Mouse (Mus musculus) liver, adult 2 months (tissue): ENCODE measurements around the gene Ing4. TPM values are rescaled to one million over a fixed set of nuclear protein-coding genes. Genes with fewer than 3 reads are reported as not detected.

ENCODE experiments used
- DNase-seq: peaks from one replicate; pipeline ENCODE4 v3.0.0-alpha.2; 2011; ENCODE audit warnings: low read depth, low spot score; ENCODE audit errors: extremely low read depth
- H3K27ac ChIP-seq: fragments of 200-500 bp; replicated peaks from 2 replicates; pipeline ENCODE4 v1.5.1; 2012; ENCODE audit warnings: low read depth, mild to moderate bottlenecking, control low read depth, inconsistent platforms, low read length; ENCODE audit not compliant: insufficient read depth
- H3K27me3 ChIP-seq: fragments of 200-500 bp; 2 replicates; pipeline ENCODE4 v1.6.1; 2012; ENCODE audit warnings: mild to moderate bottlenecking, moderate library complexity, low read length, inconsistent platforms; ENCODE audit not compliant: control insufficient read depth, insufficient read depth
- H3K36me3 ChIP-seq: fragments of 200-500 bp; 2 replicates; pipeline ENCODE4 v1.6.1; 2012; ENCODE audit warnings: low read length, inconsistent platforms; ENCODE audit not compliant: control insufficient read depth, insufficient read depth
- H3K4me1 ChIP-seq: fragments of 200-500 bp; 2 replicates; pipeline ENCODE4 v1.6.1; 2011; ENCODE audit warnings: low read length; ENCODE audit not compliant: control insufficient read depth, insufficient read depth
- H3K4me3 ChIP-seq: fragments of 200-500 bp; 2 replicates; pipeline ENCODE4 v1.5.1; 2011; ENCODE audit warnings: low read depth, mild to moderate bottlenecking, control low read depth, low read length, moderate library complexity; ENCODE audit not compliant: insufficient read depth
- H3K79me2 ChIP-seq: fragments of 200-500 bp; 2 replicates; pipeline ENCODE4 v1.6.1; 2012; ENCODE audit warnings: inconsistent platforms, mild to moderate bottlenecking, low read length, moderate library complexity; ENCODE audit not compliant: control insufficient read depth, insufficient read depth
- H3K9ac ChIP-seq: fragments of 200-500 bp; 2 replicates; pipeline ENCODE4 v1.6.1; 2012; ENCODE audit warnings: low read depth, mild to moderate bottlenecking, control low read depth, inconsistent platforms, low read length
- CTCF ChIP-seq: fragments of 200-500 bp; IDR thresholded peaks from 2 replicates; pipeline ENCODE4 v1.5.1; 2011; ENCODE audit warnings: low read depth, low read length, control low read depth
- POLR2A ChIP-seq: fragments of 200-500 bp; IDR thresholded peaks from 2 replicates; pipeline ENCODE4 v1.6.1; 2011; ENCODE audit warnings: low read length, control low read depth; ENCODE audit not compliant: insufficient read depth; ENCODE audit errors: extremely low read depth
- WGBS: fragments of 180-500 bp; shearing (Covaris S2); methylation state at CpG from one replicate; pipeline ENCODE4 v1.1.7; 2018; 5-methylcytosine and 5-hydroxymethylcytosine counted together
- polyA plus RNA-seq: library from polyadenylated mRNA; depleted of rRNA; stranded (reverse); fragments of >200 nt; gene quantifications from 2 replicates; pipeline ENCODE4 v1.2.3, GENCODE M21; 2012; rRNA removed
- total RNA-seq: library from RNA; depleted of rRNA; stranded (reverse); fragments of >200 nt; gene quantifications from 2 replicates; pipeline ENCODE4 v1.2.3, GENCODE M21; 2014; rRNA removed

Gene Ing4
- total and polyA plus RNA-seq, 2 experiments: 16.3 to 27.0 TPM

DNA sequence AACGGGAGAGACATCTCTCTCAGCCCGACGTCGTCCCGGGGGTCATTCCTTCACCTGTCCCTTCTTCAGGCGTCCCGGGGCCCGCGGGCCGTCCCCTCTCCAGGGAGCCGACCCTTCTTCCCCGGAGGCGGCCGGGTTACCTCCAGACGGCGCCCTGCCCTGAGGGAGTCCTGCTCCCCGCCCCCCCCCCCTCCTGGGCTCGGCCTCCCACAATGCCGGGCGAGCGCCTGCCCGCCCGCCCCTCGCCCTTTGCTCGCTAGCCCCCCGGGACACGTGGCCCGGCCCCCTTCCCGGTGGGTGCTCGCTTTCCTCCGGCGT is 56.7 kb downstream of the Ing4 start:
- H3K36me3 ChIP-seq: peaks cover 7% of the 10 kb centered on the region
- TF ChIP-seq CTCF (no peak), POLR2A (no peak)
- H3K27me3 ChIP-seq: no peaks in the 10 kb centered on the region
- H3K4me1 ChIP-seq: peaks cover 14% of the 10 kb centered on the region
- WGBS: 2% methylated on average over 28 of the region's 32 CpGs
- H3K9ac ChIP-seq: peak overlapping the region; percentile 88
- no peak for DNase-seq
- H3K27ac ChIP-seq: peak overlapping the region; percentile 82
- peak overlapping the region; percentile 100 for H3K4me3 ChIP-seq
- H3K79me2 ChIP-seq: peaks cover 15% of the 10 kb centered on the region; the same call in 1 of the 2 replicates

DNA sequence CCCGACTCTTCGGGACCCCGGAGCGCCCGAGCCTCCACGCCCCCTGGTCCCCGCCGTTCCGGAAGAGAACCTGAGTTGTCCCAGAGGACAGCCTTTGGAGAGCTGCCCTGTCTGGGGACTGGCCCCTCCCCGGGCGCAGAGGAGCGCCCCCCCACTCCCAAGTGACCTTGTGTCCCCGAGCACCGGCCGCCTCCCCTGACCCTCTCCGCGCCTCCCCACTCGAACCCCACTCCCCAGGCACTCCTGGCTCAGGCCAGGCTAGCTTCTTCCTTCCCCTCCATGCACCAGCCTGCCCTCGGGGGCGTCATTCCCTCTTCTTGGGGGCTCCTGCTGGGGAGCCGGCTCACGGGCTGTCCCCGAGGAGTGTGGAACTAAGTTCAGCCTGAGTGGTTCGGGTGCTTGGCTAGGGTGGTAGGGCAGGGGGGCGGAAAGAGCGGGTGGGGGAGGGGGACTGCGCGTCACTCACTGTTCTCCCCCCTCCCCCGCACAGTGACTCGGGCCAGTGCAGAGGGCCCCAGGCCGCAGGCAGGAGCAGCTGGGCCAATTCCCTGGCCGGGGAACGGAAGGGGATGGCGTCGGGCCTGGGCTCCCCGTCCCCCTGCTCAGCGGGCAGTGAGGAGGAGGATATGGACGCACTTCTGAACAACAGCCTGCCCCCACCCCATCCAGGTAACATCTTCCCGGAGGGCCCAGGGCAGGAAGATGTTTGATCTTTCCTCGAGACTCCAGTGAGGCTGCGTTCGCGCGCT is 57.2 kb downstream of the Ing4 start:
- H3K27me3 ChIP-seq: no peaks in the 10 kb centered on the region
- peak overlapping the region; percentile 74 for H3K27ac ChIP-seq
- peaks cover 12% of the 10 kb centered on the region for H3K36me3 ChIP-seq
- H3K4me3 ChIP-seq: peak overlapping the region; percentile 100
- peak; percentile 39 for DNase-seq
- no peak for TF ChIP-seq CTCF
- TF ChIP-seq POLR2A: no peak
- peaks cover 14% of the 10 kb centered on the region for H3K4me1 ChIP-seq
- H3K9ac ChIP-seq: peak overlapping the region; percentile 88
- peaks cover 15% of the 10 kb centered on the region; the same call in 1 of the 2 replicates for H3K79me2 ChIP-seq
- WGBS: 2% methylated on average over 39 of the region's 44 CpGs

DNA sequence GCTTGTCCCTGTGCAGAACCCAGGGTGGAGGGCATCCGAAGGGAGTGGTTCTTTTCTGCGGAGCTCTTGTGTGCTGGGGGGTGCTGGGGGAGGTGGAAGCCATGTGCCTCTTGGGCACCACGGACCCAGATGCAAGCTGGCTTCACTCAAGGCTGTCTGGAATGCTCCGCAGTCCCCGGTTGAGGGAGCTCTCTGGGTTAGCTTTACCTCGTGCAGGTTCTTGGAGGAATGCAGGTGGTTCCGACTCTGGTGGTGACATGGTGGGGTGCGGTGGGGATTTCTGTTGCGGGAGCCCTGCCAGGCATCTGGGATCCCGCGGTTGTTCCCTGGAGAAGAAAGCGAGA is 57.8 kb downstream of the Ing4 start:
- Histone ChIP-seq H3K4me3 (peak overlapping the region; percentile 100), H3K4me1 (peaks cover 14% of the 10 kb centered on the region), H3K27me3 (no peaks in the 10 kb centered on the region), H3K27ac (no peak overlapping the region; the same call in 1 of the 2 replicates), H3K36me3 (peaks cover 17% of the 10 kb centered on the region), H3K9ac (peak overlapping the region; percentile 88), H3K79me2 (peaks cover 15% of the 10 kb centered on the region; the same call in 1 of the 2 replicates)
- DNase-seq: no peak
- 5% methylated on average over 12 of the region's 12 CpGs for WGBS
- TF ChIP-seq CTCF (no peak), POLR2A (no peak)

DNA sequence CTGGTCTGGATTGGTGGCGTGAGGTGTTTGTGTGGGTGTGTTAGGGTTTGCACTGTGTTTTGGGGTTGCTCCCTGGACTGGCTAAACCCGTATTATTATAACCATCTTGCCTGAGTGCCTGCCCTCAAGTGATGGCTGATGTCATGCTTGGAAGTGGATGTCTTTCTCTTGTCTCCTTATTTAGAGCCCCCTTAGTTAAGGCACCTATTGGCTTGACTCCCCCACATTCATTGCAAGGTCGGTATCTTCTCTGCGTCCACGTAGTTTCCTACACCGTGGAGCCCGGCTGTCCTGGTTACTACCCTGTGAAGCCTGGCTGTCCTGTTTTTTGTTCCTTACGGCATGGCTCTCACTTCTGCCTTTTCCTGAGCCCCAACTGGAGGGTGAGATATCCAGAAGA is 58.4 kb downstream of the Ing4 start:
- TF ChIP-seq POLR2A (no peak), CTCF (no peak)
- no peak overlapping the region for H3K27ac ChIP-seq
- H3K4me1 ChIP-seq: peaks cover 14% of the 10 kb centered on the region

DNA sequence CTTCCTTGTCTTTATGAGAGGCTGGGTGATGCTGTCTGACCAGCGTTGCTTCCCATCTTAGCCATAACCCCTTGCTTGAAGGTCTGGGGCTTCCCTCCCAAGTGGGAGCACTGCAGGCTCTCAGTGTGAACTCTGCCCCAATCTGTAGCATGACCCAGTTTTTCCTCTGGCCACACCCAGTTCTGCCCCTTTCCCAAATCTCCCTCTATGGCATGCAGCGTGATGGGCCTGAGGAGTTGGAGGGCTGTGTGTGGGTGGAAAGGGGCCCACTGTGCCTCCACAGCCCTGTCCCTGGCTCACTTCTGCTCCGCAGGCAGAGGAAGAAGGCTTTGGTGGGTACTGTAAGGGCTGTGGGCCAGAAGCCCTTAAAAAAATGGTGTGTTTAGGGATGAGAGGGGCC is 59.0 kb downstream of the Ing4 start:
- WGBS: 59% methylated on average over 3 of the region's 3 CpGs
- H3K27ac ChIP-seq: no peak overlapping the region
- no peak overlapping the region for H3K9ac ChIP-seq
- no peak for TF ChIP-seq POLR2A
- TF ChIP-seq CTCF: no peak
- no peaks in the 10 kb centered on the region for H3K27me3 ChIP-seq
- DNase-seq: no peak
- peaks cover 14% of the 10 kb centered on the region for H3K4me1 ChIP-seq
- H3K4me3 ChIP-seq: no peak overlapping the region
- peaks cover 15% of the 10 kb centered on the region; the same call in 1 of the 2 replicates for H3K79me2 ChIP-seq
- H3K36me3 ChIP-seq: peaks cover 22% of the 10 kb centered on the region

More for the DNA sequence above, 58.4 kb downstream of the Ing4 start:
- Histone ChIP-seq H3K79me2 (peaks cover 15% of the 10 kb centered on the region; the same call in 1 of the 2 replicates), H3K36me3 (peaks cover 19% of the 10 kb centered on the region), H3K4me3 (no peak overlapping the region; the same call in 1 of the 2 replicates), H3K27me3 (no peaks in the 10 kb centered on the region), H3K9ac (no peak overlapping the region)
- WGBS: 58% methylated on average over 8 of the region's 8 CpGs
- no peak for DNase-seq

Other genes with a start within 250 kb of the Ing4 start
- gene Spsb2, start 231.1 kb upstream of the Ing4 start, total RNA-seq: 9.9 and 14.1 TPM in 2 replicates
- gene Spsb2, start 231.1 kb upstream of the Ing4 start, polyA plus RNA-seq: 20.1 and 21.6 TPM in 2 replicates
- gene Tpi1, start 225.5 kb upstream of the Ing4 start, total RNA-seq: 422 and 433 TPM in 2 replicates
- 491 and 524 TPM in 2 replicates for gene Tpi1, start 225.5 kb upstream of the Ing4 start, polyA plus RNA-seq
- gene Usp5, start 210.3 kb upstream of the Ing4 start, total RNA-seq: 50.5 and 55.9 TPM in 2 replicates
- 47.9 and 49.3 TPM in 2 replicates for gene Usp5, start 210.3 kb upstream of the Ing4 start, polyA plus RNA-seq
- 1.1 and 3.2 TPM in 2 replicates for gene Cdca3, start 210.2 kb upstream of the Ing4 start, total RNA-seq
- gene Cdca3, start 210.2 kb upstream of the Ing4 start, polyA plus RNA-seq: 2.1 and 2.6 TPM in 2 replicates
- not detected in 2 replicates for gene Gnb3, start 199.5 kb upstream of the Ing4 start, total RNA-seq
- gene Gnb3, start 199.5 kb upstream of the Ing4 start, polyA plus RNA-seq: not detected in 2 replicates
- gene P3h3, start 182.0 kb upstream of the Ing4 start, total RNA-seq: 2.1 and 2.5 TPM in 2 replicates
- 2.5 and 3.0 TPM in 2 replicates for gene P3h3, start 182.0 kb upstream of the Ing4 start, polyA plus RNA-seq
- 0.09 and 0.27 TPM in 2 replicates for gene Gpr162, start 175.8 kb upstream of the Ing4 start, total RNA-seq
- gene Gpr162, start 175.8 kb upstream of the Ing4 start, polyA plus RNA-seq: 0.42 and 0.44 TPM in 2 replicates
- 0.27 and 0.83 TPM in 2 replicates for gene Cd4, start 151.5 kb upstream of the Ing4 start, total RNA-seq
- 0.19 and 0.46 TPM in 2 replicates for gene Cd4, start 151.5 kb upstream of the Ing4 start, polyA plus RNA-seq
- gene Lag3, start 128.1 kb upstream of the Ing4 start, total RNA-seq: 0.09 and 0.13 TPM in 2 replicates
- 0.39 and 0.67 TPM in 2 replicates for gene Lag3, start 128.1 kb upstream of the Ing4 start, polyA plus RNA-seq
- 80.7 and 101 TPM in 2 replicates for gene Ptms, start 119.7 kb upstream of the Ing4 start, total RNA-seq
- gene Ptms, start 119.7 kb upstream of the Ing4 start, polyA plus RNA-seq: 2,256 and 3,281 TPM in 2 replicates
- 74.6 and 101 TPM in 2 replicates for gene Mlf2, start 108.4 kb upstream of the Ing4 start, total RNA-seq
- 265 and 285 TPM in 2 replicates for gene Mlf2, start 108.4 kb upstream of the Ing4 start, polyA plus RNA-seq
- gene Cops7a, start 74.2 kb upstream of the Ing4 start, total RNA-seq: 35.8 and 46.6 TPM in 2 replicates
- 165 and 170 TPM in 2 replicates for gene Cops7a, start 74.2 kb upstream of the Ing4 start, polyA plus RNA-seq
- 0.13 TPM in 1 of 2 replicates, not detected in the other for gene Pianp, start 43.1 kb upstream of the Ing4 start, total RNA-seq
- gene Pianp, start 43.1 kb upstream of the Ing4 start, polyA plus RNA-seq: 0.77 and 1.4 TPM in 2 replicates
- 7.6 and 8.9 TPM in 2 replicates for gene Zfp384, start 30.6 kb upstream of the Ing4 start, total RNA-seq
- gene Zfp384, start 30.6 kb upstream of the Ing4 start, polyA plus RNA-seq: 23.1 and 34.7 TPM in 2 replicates
- 3.2 and 4.1 TPM in 2 replicates for gene Acrbp, start 9.9 kb downstream of the Ing4 start, total RNA-seq
- gene Acrbp, start 9.9 kb downstream of the Ing4 start, polyA plus RNA-seq: 6.6 and 7.8 TPM in 2 replicates
- gene Lpar5, start 28.2 kb downstream of the Ing4 start, total RNA-seq: 0.27 TPM in 1 of 2 replicates, not detected in the other
- 0.42 and 1.2 TPM in 2 replicates for gene Lpar5, start 28.2 kb downstream of the Ing4 start, polyA plus RNA-seq
- gene Chd4, start 56.2 kb downstream of the Ing4 start, total RNA-seq: 30.0 and 30.5 TPM in 2 replicates
- 14.0 and 14.4 TPM in 2 replicates for gene Chd4, start 56.2 kb downstream of the Ing4 start, polyA plus RNA-seq
- 8.2 and 9.7 TPM in 2 replicates for gene Nop2, start 92.1 kb downstream of the Ing4 start, total RNA-seq
- gene Nop2, start 92.1 kb downstream of the Ing4 start, polyA plus RNA-seq: 7.7 and 11.0 TPM in 2 replicates
- 2.5 and 2.6 TPM in 2 replicates for gene Iffo1, start 105.5 kb downstream of the Ing4 start, total RNA-seq
- 7.5 and 9.9 TPM in 2 replicates for gene Iffo1, start 105.5 kb downstream of the Ing4 start, polyA plus RNA-seq
- gene Gapdh, start 126.7 kb downstream of the Ing4 start, total RNA-seq: 1,072 and 1,474 TPM in 2 replicates
- 2,601 and 2,951 TPM in 2 replicates for gene Gapdh, start 126.7 kb downstream of the Ing4 start, polyA plus RNA-seq
- 2.4 and 4.6 TPM in 2 replicates for gene Ncapd2, start 151.9 kb downstream of the Ing4 start, total RNA-seq
- gene Ncapd2, start 151.9 kb downstream of the Ing4 start, polyA plus RNA-seq: 3.5 and 5.3 TPM in 2 replicates
- 43.0 and 44.0 TPM in 2 replicates for gene Mrpl51, start 152.0 kb downstream of the Ing4 start, total RNA-seq
- gene Mrpl51, start 152.0 kb downstream of the Ing4 start, polyA plus RNA-seq: 69.8 and 72.4 TPM in 2 replicates
- gene Vamp1, start 175.8 kb downstream of the Ing4 start, total RNA-seq: 1.5 and 2.0 TPM in 2 replicates
- gene Vamp1, start 175.8 kb downstream of the Ing4 start, polyA plus RNA-seq: 3.8 and 5.5 TPM in 2 replicates
- gene Tapbpl, start 192.1 kb downstream of the Ing4 start, total RNA-seq: 15.0 and 16.5 TPM in 2 replicates
- gene Tapbpl, start 192.1 kb downstream of the Ing4 start, polyA plus RNA-seq: 18.2 and 19.0 TPM in 2 replicates
- gene Cd27, start 197.2 kb downstream of the Ing4 start, total RNA-seq: 0.47 and 0.65 TPM in 2 replicates
- gene Cd27, start 197.2 kb downstream of the Ing4 start, polyA plus RNA-seq: 0.60 and 0.87 TPM in 2 replicates
- gene Tuba3a, start 246.3 kb downstream of the Ing4 start, total RNA-seq: not detected in 2 replicates
- 0.12 TPM in 1 of 2 replicates, not detected in the other for gene Tuba3a, start 246.3 kb downstream of the Ing4 start, polyA plus RNA-seq